9 mouse cellular contexts compared by ENCODE assay signal in genomic region chr13:36733989-36734690, GRCm38 (mm10). TPM values are rescaled to one million over a fixed set of nuclear protein-coding genes. Genes with fewer than 3 reads are reported as not detected.
DNase-seq lines count a peak whose midpoint lies in the region; ATAC-seq lines count a peak whose summit lies in the region.
"Had no signal": no experiment of that assay in that cellular context is flagged by ENCODE, and none has a peak within 500 bp of the region (broad histone marks: within the 10 kb centered on the region; RNA-seq: fewer than 3 reads in every experiment).

No protein-coding gene starts in this region.

- H3K4me3 ChIP-seq in erythroblast, embryonic 14.5 days (replicated peaks) = peak overlapping the region; percentile 36
- peak overlapping the region; percentile 45; the same call in 1 of the 2 replicates for H3K4me3 ChIP-seq in embryonic facial prominence, embryonic 12.5 days
- H3K4me3 ChIP-seq in intestine, embryonic 16.5 days (ENCODE audit: low read length) = peak overlapping the region; percentile 56

- H3K9me3 ChIP-seq in erythroblast, embryonic 14.5 days (ENCODE audit: control insufficient read depth, low read length) = no peaks in the 10 kb centered on the region
- H3K9me3 ChIP-seq in embryonic facial prominence, embryonic 12.5 days = no peaks in the 10 kb centered on the region
- no peaks in the 10 kb centered on the region for H3K9me3 ChIP-seq in intestine, embryonic 16.5 days (ENCODE audit: control insufficient read depth, low read length)

- H3K27ac ChIP-seq in embryonic facial prominence, embryonic 12.5 days = no peak overlapping the region
- peak overlapping the region; percentile 92 for H3K27ac ChIP-seq in intestine, embryonic 16.5 days (ENCODE audit: low read length)

- DNase-seq in CD4-positive helper T cell, adult 2 months (ENCODE audit: low read depth, low spot score) = peak; percentile 29
- peak; percentile 65 for DNase-seq in neural tube, embryonic 10.5 days (ENCODE audit: extremely low spot score, low spot score)
- DNase-seq in gastrocnemius, postnatal 10 days = no peak

- ATAC-seq in erythroblast, adult 5-6 weeks (replicated peaks; ENCODE audit: low FRiP score, poor library complexity, severe bottlenecking) = no peak
- ATAC-seq in embryonic facial prominence, embryonic 12.5 days (ENCODE audit: insufficient number of reproducible peaks, insufficient read depth, low FRiP score, low TSS enrichment) = no peak
- peak; percentile 11; the same call in 1 of the 2 replicates for ATAC-seq in intestine, embryonic 16.5 days
- ATAC-seq in inflammation-experienced regulatory T-cells, adult 6 months = no peak

- WGBS in embryonic facial prominence, embryonic 12.5 days = under 1% methylated on average over 26 of the region's 26 CpGs
- 1% methylated on average over 24 of the region's 26 CpGs for WGBS in intestine, embryonic 16.5 days

- H3K9ac ChIP-seq in embryonic facial prominence, embryonic 12.5 days = no peak overlapping the region
- peak overlapping the region; percentile 73 for H3K9ac ChIP-seq in intestine, embryonic 16.5 days (ENCODE audit: low read depth, low read length)

- H3K36me3 ChIP-seq in erythroblast, embryonic 14.5 days (ENCODE audit: control insufficient read depth) = no peaks in the 10 kb centered on the region
- H3K36me3 ChIP-seq in embryonic facial prominence, embryonic 12.5 days = no peaks in the 10 kb centered on the region
- H3K36me3 ChIP-seq in intestine, embryonic 16.5 days (ENCODE audit: control insufficient read depth, insufficient read depth, low read length) = no peaks in the 10 kb centered on the region

- no peaks in the 10 kb centered on the region for H3K4me1 ChIP-seq in erythroblast, embryonic 14.5 days (ENCODE audit: control insufficient read depth)
- peaks cover 14% of the 10 kb centered on the region; the same call in 1 of the 2 replicates for H3K4me1 ChIP-seq in embryonic facial prominence, embryonic 12.5 days
- peaks cover 11% of the 10 kb centered on the region; the same call in 1 of the 2 replicates for H3K4me1 ChIP-seq in intestine, embryonic 16.5 days (ENCODE audit: control insufficient read depth, insufficient read depth, low read length)

- peaks cover 81% of the 10 kb centered on the region for H3K27me3 ChIP-seq in erythroblast, embryonic 14.5 days (ENCODE audit: control insufficient read depth)
- peaks cover 48% of the 10 kb centered on the region for H3K27me3 ChIP-seq in embryonic facial prominence, embryonic 12.5 days
- peaks cover 16% of the 10 kb centered on the region for H3K27me3 ChIP-seq in intestine, embryonic 16.5 days (replicated peaks; ENCODE audit: control insufficient read depth, insufficient read depth, low read length)
- H3K27me3 ChIP-seq: CH12.LX had no signal

- H3K4me2 ChIP-seq in embryonic facial prominence, embryonic 12.5 days (replicated peaks) = peak overlapping the region; percentile 60
- peak overlapping the region; percentile 84; the same call in 1 of the 2 replicates for H3K4me2 ChIP-seq in intestine, embryonic 16.5 days (ENCODE audit: low read depth, low read length)

RNA-seq across cellular contexts. Expression of gene Nrn1, which starts 0.8 kb away (rescaled TPM):
- 0.14 and 0.18 TPM in 2 replicates for polyA plus RNA-seq in erythroblast, embryonic 14.5 days (2012)
- total RNA-seq in erythroblast, adult 5-6 weeks (2015; ENCODE audit: low replicate concordance) = not detected in 2 replicates
- total RNA-seq in erythroblast, adult 5-6 weeks (2017; ENCODE audit: low replicate concordance) = not detected in 2 replicates
- polyA plus RNA-seq in embryonic facial prominence, embryonic 12.5 days (2016; fragmentation: Nextera tagmentation; extraction: Ambion mirVana) = 5.2 and 7.1 TPM in 2 replicates
- polyA plus RNA-seq in intestine, embryonic 16.5 days (2015; fragmentation: Nextera tagmentation; extraction: Ambion mirVana) = 75.3 and 96.3 TPM in 2 replicates
- polyA plus RNA-seq in inflammation-experienced regulatory T-cells, adult 6 months (2017; shearing (Covaris generic)) = 10 to 100 TPM; 36.9 to 46.4 (median 42.7) TPM
- total RNA-seq in gastrocnemius, postnatal 10 days (2021) = 1 to 10 TPM; 3.2 to 3.3 TPM
- total RNA-seq: CH12.LX had no signal
